Mouse (Mus musculus) lung, postnatal 10 days (tissue): ENCODE results near the gene Btbd35f18.
"Not testable (repeated sequence)": the region's sequence is repeated elsewhere in the genome, so short reads cannot be mapped to it uniquely, and the experiment has no call there.

ENCODE experiments used
- DNase-seq: peaks from one replicate; pipeline ENCODE4 v3.0.0; 2021

The Btbd35f18 gene

DNA sequence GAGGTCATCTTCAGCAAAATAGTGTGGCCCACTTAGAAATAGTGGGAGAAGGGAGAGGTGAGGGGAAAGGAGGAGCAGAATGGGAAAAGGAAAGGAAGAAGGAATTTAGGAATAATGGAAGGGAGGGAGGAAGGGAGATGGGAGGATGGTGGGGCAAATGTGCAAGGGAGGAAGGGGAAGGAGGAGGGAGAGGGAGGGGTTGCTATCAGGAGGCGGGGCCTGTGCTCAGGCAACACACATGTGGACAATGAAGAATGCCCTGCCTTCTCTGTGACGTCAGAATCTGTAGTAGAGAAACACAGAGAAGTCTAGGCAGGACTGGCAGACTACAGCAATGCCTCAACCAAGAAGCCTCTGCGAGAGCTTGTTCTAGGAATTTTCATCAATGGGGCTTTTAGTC lies at the start of gene Btbd35f18:
Gene Btbd35f18 (plus strand): TSS at position 301 of the 400 bp plus-strand sequence.
- not testable (repeated sequence) for DNase-seq
